Mouse (Mus musculus): Measurements from ENCODE around the gene A830018L16Rik.
"Not testable (repeated sequence)": the region's sequence is repeated elsewhere in the genome, so short reads cannot be mapped to it uniquely, and the experiment has no call there.

Gene A830018L16Rik

GRCm38 (mm10) chr1:12008789-12009550 is 595.1 kb downstream of the A830018L16Rik start:
- no peak for DNase-seq

GRCm38 (mm10) chr1:12009551-12009846 is 595.6 kb downstream of the A830018L16Rik start:
- no peak for DNase-seq

- no peak for DNase-seq
Observed at GRCm38 (mm10) chr1:12010607-12011006, 596.7 kb downstream of the A830018L16Rik start.

- not testable (repeated sequence) for DNase-seq
Observed at GRCm38 (mm10) chr1:12020646-12021045, 606.7 kb downstream of the A830018L16Rik start.
